Comparison of ENCODE assay signal across 9 mouse cellular contexts in genomic region chr10:27652694-27653335, GRCm38 (mm10). TPM values are rescaled to one million over a fixed set of nuclear protein-coding genes. Genes with fewer than 3 reads are reported as not detected.
A peak's percentile ranks its signal among the peaks of the same experiment; 100 is the strongest.
DNase-seq lines count a peak whose midpoint lies in the region; ATAC-seq and TF ChIP-seq lines count a peak whose summit lies in the region.
"Had no signal": no experiment of that assay in that cellular context is flagged by ENCODE, and none has a peak within 500 bp of the region (broad histone marks: within the 10 kb centered on the region; RNA-seq: fewer than 3 reads in every experiment).

No protein-coding gene starts in this region.

- H3K9ac ChIP-seq in forebrain, postnatal 0 days: no peak overlapping the region
- H3K9ac ChIP-seq in forebrain, embryonic 11.5 days (ENCODE audit: low read length): no peak overlapping the region
- no peak overlapping the region for H3K9ac ChIP-seq in lung, embryonic 16.5 days (ENCODE audit: low read length)
- no peak overlapping the region for H3K9ac ChIP-seq in heart, embryonic 13.5 days
- H3K9ac ChIP-seq in forebrain, embryonic 13.5 days: no peak overlapping the region
- H3K9ac ChIP-seq: liver, embryonic 14.5 days had no signal

- no peak overlapping the region for H3K4me2 ChIP-seq in forebrain, postnatal 0 days (ENCODE audit: low read depth)
- H3K4me2 ChIP-seq in forebrain, embryonic 11.5 days (ENCODE audit: low read depth, low read length, severe bottlenecking): no peak overlapping the region
- peak overlapping the region; percentile 12; the same call in 1 of the 2 replicates for H3K4me2 ChIP-seq in lung, embryonic 16.5 days (ENCODE audit: low read depth, low read length)
- H3K4me2 ChIP-seq in heart, embryonic 13.5 days: peak overlapping the region; percentile 37
- peak overlapping the region; percentile 26 for H3K4me2 ChIP-seq in myocyte (ENCODE audit: low read depth)
- H3K4me2 ChIP-seq in forebrain, embryonic 13.5 days: no peak overlapping the region

- H3K4me3 ChIP-seq in forebrain, postnatal 0 days (ENCODE audit: low read depth, low read length): no peak overlapping the region
- H3K4me3 ChIP-seq in forebrain, embryonic 11.5 days (ENCODE audit: low read depth, low read length): no peak overlapping the region
- no peak overlapping the region for H3K4me3 ChIP-seq in lung, embryonic 16.5 days (ENCODE audit: low read length)
- 0 out of 2 replicates have a peak overlapping the region, but pooled peaks have one; percentile 0 for H3K4me3 ChIP-seq in heart, embryonic 13.5 days
- H3K4me3 ChIP-seq in myocyte: no peak overlapping the region
- no peak overlapping the region for H3K4me3 ChIP-seq in forebrain, embryonic 13.5 days

- H3K27me3 ChIP-seq in forebrain, postnatal 0 days (ENCODE audit: insufficient read depth, low read length): no peaks in the 10 kb centered on the region
- no peaks in the 10 kb centered on the region for H3K27me3 ChIP-seq in forebrain, embryonic 11.5 days (ENCODE audit: control insufficient read depth, insufficient read depth, low read length)
- no peaks in the 10 kb centered on the region for H3K27me3 ChIP-seq in lung, embryonic 16.5 days (ENCODE audit: control insufficient read depth, insufficient read depth, low read depth, low read length)
- H3K27me3 ChIP-seq in heart, embryonic 13.5 days (replicated peaks): no peaks in the 10 kb centered on the region
- no peaks in the 10 kb centered on the region for H3K27me3 ChIP-seq in myocyte (ENCODE audit: control insufficient read depth, insufficient read depth, insufficient read length)
- no peaks in the 10 kb centered on the region for H3K27me3 ChIP-seq in forebrain, embryonic 13.5 days

- no peak for TF ChIP-seq CTCF in forebrain, postnatal 0 days (IDR thresholded peaks at IDR 0.05; ENCODE audit: low read depth)

- ATAC-seq in forebrain, postnatal 0 days: peak; percentile 56
- no peak for ATAC-seq in forebrain, embryonic 11.5 days (replicated peaks; ENCODE audit: low FRiP score)
- ATAC-seq in lung, embryonic 16.5 days (ENCODE audit: low read depth): 0 out of 2 replicates have a peak, but pooled peaks have one; percentile 20
- ATAC-seq in heart, embryonic 13.5 days (ENCODE audit: extremely low read depth, insufficient number of reproducible peaks, low FRiP score, low TSS enrichment): no peak
- no peak for ATAC-seq in forebrain, embryonic 13.5 days

- DNase-seq in forebrain, postnatal 0 days: peak; percentile 21
- DNase-seq in forebrain, embryonic 11.5 days (ENCODE audit: low spot score): no peak
- DNase-seq in lung, postnatal 4 days: no peak
- DNase-seq in c-Kit-positive CD71-positive TER-119-positive erythroid progenitor cells, embryonic 14.5 days (ENCODE audit: low spot score): no peak

- no peak overlapping the region for H3ac ChIP-seq in myocyte (ENCODE audit: control insufficient read depth, insufficient read length)

- no peaks in the 10 kb centered on the region for H3K79me2 ChIP-seq in myocyte (ENCODE audit: control insufficient read depth, insufficient read depth)

- H3K27ac ChIP-seq in forebrain, postnatal 0 days (ENCODE audit: low read depth, low read length): peak overlapping the region; percentile 40; the same call in 1 of the 2 replicates
- H3K27ac ChIP-seq in forebrain, embryonic 11.5 days (ENCODE audit: low read depth, low read length): no peak overlapping the region
- no peak overlapping the region for H3K27ac ChIP-seq in lung, embryonic 16.5 days (ENCODE audit: low read length)
- peak overlapping the region; percentile 25; the same call in 1 of the 2 replicates for H3K27ac ChIP-seq in heart, embryonic 13.5 days (replicated peaks)
- H3K27ac ChIP-seq in forebrain, embryonic 13.5 days: no peak overlapping the region
- H3K27ac ChIP-seq: liver, embryonic 14.5 days had no signal

- no peak for TF ChIP-seq POLR2A in myocyte (IDR thresholded peaks at IDR 0.05; ENCODE audit: insufficient read length, low read depth)

- no peaks in the 10 kb centered on the region for H3K4me1 ChIP-seq in forebrain, postnatal 0 days (ENCODE audit: insufficient read depth)
- no peaks in the 10 kb centered on the region for H3K4me1 ChIP-seq in forebrain, embryonic 11.5 days (replicated peaks; ENCODE audit: control insufficient read depth, insufficient read depth, low read length)
- no peaks in the 10 kb centered on the region for H3K4me1 ChIP-seq in lung, embryonic 16.5 days (replicated peaks; ENCODE audit: control insufficient read depth, insufficient read depth, low read length)
- peaks cover 6% of the 10 kb centered on the region; the same call in 1 of the 2 replicates for H3K4me1 ChIP-seq in heart, embryonic 13.5 days
- no peaks in the 10 kb centered on the region for H3K4me1 ChIP-seq in forebrain, embryonic 13.5 days

- no peaks in the 10 kb centered on the region for H3K36me3 ChIP-seq in forebrain, postnatal 0 days (ENCODE audit: insufficient read depth)
- no peaks in the 10 kb centered on the region for H3K36me3 ChIP-seq in forebrain, embryonic 11.5 days (ENCODE audit: control insufficient read depth, insufficient read depth, low read length)
- no peaks in the 10 kb centered on the region for H3K36me3 ChIP-seq in lung, embryonic 16.5 days (ENCODE audit: control insufficient read depth, insufficient read depth, low read length)
- H3K36me3 ChIP-seq in heart, embryonic 13.5 days: no peaks in the 10 kb centered on the region
- no peaks in the 10 kb centered on the region for H3K36me3 ChIP-seq in myocyte (ENCODE audit: control insufficient read depth, insufficient read depth)
- no peaks in the 10 kb centered on the region for H3K36me3 ChIP-seq in forebrain, embryonic 13.5 days (ENCODE audit: poor library complexity, severe bottlenecking)

- H3K9me3 ChIP-seq in forebrain, postnatal 0 days (ENCODE audit: low read length): no peaks in the 10 kb centered on the region
- no peaks in the 10 kb centered on the region for H3K9me3 ChIP-seq in forebrain, embryonic 11.5 days (ENCODE audit: control insufficient read depth, low read length)
- no peaks in the 10 kb centered on the region for H3K9me3 ChIP-seq in lung, embryonic 16.5 days (ENCODE audit: control insufficient read depth, low read length)
- H3K9me3 ChIP-seq in heart, embryonic 13.5 days: no peaks in the 10 kb centered on the region
- H3K9me3 ChIP-seq in forebrain, embryonic 13.5 days (replicated peaks): no peaks in the 10 kb centered on the region

- WGBS in forebrain, postnatal 0 days: 69% methylated on average over 8 of the region's 8 CpGs
- 73% methylated on average over 8 of the region's 8 CpGs for WGBS in forebrain, embryonic 11.5 days
- WGBS in lung, embryonic 16.5 days: 35% methylated on average over 8 of the region's 8 CpGs
- 38% methylated on average over 8 of the region's 8 CpGs for WGBS in heart, embryonic 13.5 days
- 75% methylated on average over 8 of the region's 8 CpGs for WGBS in forebrain, embryonic 13.5 days

TF ChIP-seq in myocyte, 11 proteins besides CTCF, POLR2A, EP300 and RAD21:
- no peak for TF ChIP-seq REST (IDR thresholded peaks at IDR 0.05; ENCODE audit: insufficient read depth, insufficient read length)
- TF ChIP-seq USF1 (IDR thresholded peaks at IDR 0.05; ENCODE audit: low read depth): no peak
- no peak for TF ChIP-seq POLR2AphosphoS2 (IDR thresholded peaks at IDR 0.05; ENCODE audit: insufficient read length, low read depth)
- TF ChIP-seq SRF (IDR thresholded peaks at IDR 0.05; ENCODE audit: control insufficient read depth, insufficient read length, low read depth): no peak
- TF ChIP-seq MYOG (IDR thresholded peaks at IDR 0.05; ENCODE audit: control insufficient read depth in 1 of 3, insufficient read depth in 1 of 3, insufficient read length in 2 of 3, low read depth in 2 of 3): no peak
- TF ChIP-seq CEBPB (IDR thresholded peaks at IDR 0.05; ENCODE audit: insufficient read depth, poor library complexity, severe bottlenecking): no peak
- no peak for TF ChIP-seq MYOD1 (IDR thresholded peaks at IDR 0.05; ENCODE audit: control insufficient read depth in 1 of 3, insufficient read length in 2 of 3, low read depth in 2 of 3)
- no peak for TF ChIP-seq TCF12 (IDR thresholded peaks at IDR 0.05; ENCODE audit: insufficient read depth, poor library complexity, severe bottlenecking)

RNA-seq across cellular contexts. Expression of gene Lama2, which starts 33.3 kb away (rescaled TPM):
- total RNA-seq in forebrain, postnatal 0 days (2014; rRNA removed): 7.5 and 11.9 TPM in 2 replicates
- 3.4 and 3.7 TPM in 2 replicates for polyA plus RNA-seq in forebrain, postnatal 0 days (2015; fragmentation: Nextera tagmentation; extraction: Ambion mirVana)
- 7.6 and 9.5 TPM in 2 replicates for polyA plus RNA-seq in forebrain, embryonic 11.5 days (2014; fragmentation: Nextera tagmentation; extraction: Ambion mirVana)
- polyA plus RNA-seq in lung, embryonic 16.5 days (2015; fragmentation: Nextera tagmentation; extraction: Ambion mirVana): 13.6 TPM in 2 replicates
- 13.8 and 14.5 TPM in 2 replicates for polyA plus RNA-seq in heart, embryonic 13.5 days (2015; fragmentation: Nextera tagmentation; extraction: Ambion mirVana)
- 15.1 TPM for polyA plus RNA-seq in myocyte (2012; fragmentation: generic; extraction: Trizol)
- 2.3 and 2.8 TPM in 2 replicates for polyA plus RNA-seq in forebrain, embryonic 13.5 days (2015; fragmentation: Nextera tagmentation; extraction: Ambion mirVana)

Comparison
In these comparisons a context has a peak if more than half of its experiments do, and no peak if none do; other contexts are left out.
1. ATAC-seq: peak in forebrain, postnatal 0 days (single experiment) and lung, embryonic 16.5 days (single experiment); none in forebrain, embryonic 11.5 days (single experiment), heart, embryonic 13.5 days (single experiment) and forebrain, embryonic 13.5 days (single experiment).
2. H3K27ac ChIP-seq: peak in forebrain, postnatal 0 days (single experiment) and heart, embryonic 13.5 days (single experiment); none in forebrain, embryonic 11.5 days (single experiment), lung, embryonic 16.5 days (single experiment) and forebrain, embryonic 13.5 days (single experiment).
3. H3K4me2 ChIP-seq: peak in lung, embryonic 16.5 days (single experiment), heart, embryonic 13.5 days (single experiment) and myocyte (single experiment); none in forebrain, postnatal 0 days (single experiment), forebrain, embryonic 11.5 days (single experiment) and forebrain, embryonic 13.5 days (single experiment).